ENCODE assay signal across 18 mouse cellular contexts in the genomic region with DNA sequence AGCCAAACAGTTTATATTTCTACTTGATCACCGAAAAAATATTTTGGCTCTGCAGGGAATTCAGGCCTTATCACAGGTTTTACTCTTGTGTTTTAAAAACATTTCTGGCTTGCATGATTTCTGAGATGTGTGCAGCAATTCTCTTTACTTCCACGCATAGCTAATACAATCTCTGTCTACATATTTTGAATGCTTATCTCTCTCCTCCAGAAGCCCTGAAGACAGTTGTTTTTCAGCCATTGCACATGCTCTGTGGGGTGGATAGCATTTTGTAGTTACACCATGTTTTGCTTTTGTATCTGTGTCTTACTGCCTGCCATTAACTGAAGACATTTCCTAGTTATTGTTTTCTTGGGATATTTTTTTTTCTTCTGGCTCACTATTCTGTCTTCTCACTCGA.
DNase-seq lines count a peak whose midpoint lies in the region; ATAC-seq and TF ChIP-seq lines count a peak whose summit lies in the region.
"Had no signal": no experiment of that assay in that cellular context is flagged by ENCODE, and none has a peak within 500 bp of the region (broad histone marks: within the 10 kb centered on the region; RNA-seq: fewer than 3 reads in every experiment).

No protein-coding gene starts in this region.

- no peaks in the 10 kb centered on the region for H3K27me3 ChIP-seq in liver, embryonic 12.5 days (replicated peaks)
- no peaks in the 10 kb centered on the region for H3K27me3 ChIP-seq in liver, embryonic 16.5 days (ENCODE audit: control insufficient read depth, insufficient read depth, low read depth, low read length)
- H3K27me3 ChIP-seq in heart, adult 2 months (ENCODE audit: control insufficient read depth, insufficient read depth, low read length) = no peaks in the 10 kb centered on the region
- H3K27me3 ChIP-seq: embryonic facial prominence, embryonic 12.5 days; forebrain, embryonic 15.5 days; heart, embryonic 15.5 days; hindbrain, embryonic 13.5 days had no signal

- H3K9ac ChIP-seq in liver, embryonic 12.5 days = no peak overlapping the region
- H3K9ac ChIP-seq in liver, embryonic 16.5 days (ENCODE audit: low read depth, low read length) = no peak overlapping the region
- H3K9ac ChIP-seq in heart, adult 2 months (ENCODE audit: low read depth, low read length) = no peak overlapping the region
- H3K9ac ChIP-seq: embryonic facial prominence, embryonic 12.5 days; forebrain, embryonic 15.5 days; heart, embryonic 15.5 days; hindbrain, embryonic 13.5 days had no signal

- WGBS in liver, embryonic 12.5 days (ENCODE audit: insufficient replicate concordance) = 26% methylated on average over 3 of the region's 3 CpGs
- WGBS in liver, embryonic 16.5 days (ENCODE audit: insufficient replicate concordance) = 19% methylated on average over 3 of the region's 3 CpGs
- 51% methylated on average over 3 of the region's 3 CpGs for WGBS in heart, adult 2 months

- peak; percentile 34 for DNase-seq in c-Kit-positive CD71-positive TER-119-negative erythroid progenitor cells, embryonic 14.5 days (ENCODE audit: low read depth)
- DNase-seq in right cerebral cortex, postnatal 4 days = no peak
- DNase-seq in ovary, postnatal 14 days (ENCODE audit: low spot score) = no peak
- DNase-seq in heart, adult 2 months = no peak
- DNase-seq: adrenal gland, adult 8-10 months; cerebellum, adult 8-10 months; cerebellum, postnatal 14 days; gastrocnemius, postnatal 36 days; heart, adult 11 months; heart, postnatal 14 days had no signal

- TF ChIP-seq EP300 in heart, adult 2 months (IDR thresholded peaks at IDR 0.05; ENCODE audit: insufficient read depth, low read depth, low read length) = no peak

- TF ChIP-seq CTCF in heart, adult 2 months (IDR thresholded peaks at IDR 0.05) = no peak

- H3K4me2 ChIP-seq in liver, embryonic 12.5 days = no peak overlapping the region
- H3K4me2 ChIP-seq in liver, embryonic 16.5 days (ENCODE audit: low read depth, low read length) = no peak overlapping the region
- H3K4me2 ChIP-seq: embryonic facial prominence, embryonic 12.5 days; forebrain, embryonic 15.5 days; heart, embryonic 11.5 days; heart, embryonic 15.5 days; hindbrain, embryonic 13.5 days had no signal

- H3K4me1 ChIP-seq in liver, embryonic 12.5 days = peaks cover 18% of the 10 kb centered on the region
- H3K4me1 ChIP-seq in liver, embryonic 16.5 days (ENCODE audit: control insufficient read depth, low read depth, low read length) = no peaks in the 10 kb centered on the region
- H3K4me1 ChIP-seq in heart, adult 2 months (ENCODE audit: control insufficient read depth, insufficient read depth, low read length) = no peaks in the 10 kb centered on the region
- H3K4me1 ChIP-seq: embryonic facial prominence, embryonic 12.5 days; forebrain, embryonic 15.5 days; heart, embryonic 15.5 days; hindbrain, embryonic 13.5 days had no signal

- no peaks in the 10 kb centered on the region for H3K36me3 ChIP-seq in liver, embryonic 12.5 days
- no peaks in the 10 kb centered on the region for H3K36me3 ChIP-seq in liver, embryonic 16.5 days (ENCODE audit: control insufficient read depth, insufficient read depth)
- no peaks in the 10 kb centered on the region for H3K36me3 ChIP-seq in heart, adult 2 months (ENCODE audit: control insufficient read depth, insufficient read depth, low read length)
- H3K36me3 ChIP-seq: embryonic facial prominence, embryonic 12.5 days; forebrain, embryonic 15.5 days; heart, embryonic 15.5 days; hindbrain, embryonic 13.5 days had no signal

- 0 out of 2 replicates have a peak overlapping the region, but pooled peaks have one; percentile 10 for H3K27ac ChIP-seq in liver, embryonic 12.5 days
- no peak overlapping the region for H3K27ac ChIP-seq in liver, embryonic 16.5 days (ENCODE audit: low read length)
- H3K27ac ChIP-seq in heart, adult 2 months = no peak overlapping the region
- H3K27ac ChIP-seq: embryonic facial prominence, embryonic 12.5 days; forebrain, embryonic 15.5 days; heart, embryonic 15.5 days; hindbrain, embryonic 13.5 days; hindbrain, postnatal 0 days had no signal

- ATAC-seq in liver, embryonic 12.5 days = peak; percentile 79
- peak; percentile 70 for ATAC-seq in liver, embryonic 16.5 days (ENCODE audit: low read depth)
- ATAC-seq: forebrain, embryonic 15.5 days; hindbrain, postnatal 0 days had no signal

- no peaks in the 10 kb centered on the region for H3K79me2 ChIP-seq in heart, adult 2 months (replicated peaks; ENCODE audit: control insufficient read depth, insufficient read depth, low read length)

- TF ChIP-seq POLR2A in heart, adult 2 months (IDR thresholded peaks at IDR 0.05; ENCODE audit: insufficient read depth, low read depth, low read length) = no peak

- intact Hi-C loops in heart, adult 2 months (cut with DNase I) = no loop called here

- no peaks in the 10 kb centered on the region for H3K9me3 ChIP-seq in liver, embryonic 12.5 days (replicated peaks)
- H3K9me3 ChIP-seq in liver, embryonic 16.5 days (replicated peaks; ENCODE audit: control insufficient read depth, low read length) = no peaks in the 10 kb centered on the region
- H3K9me3 ChIP-seq: embryonic facial prominence, embryonic 12.5 days; forebrain, embryonic 15.5 days; heart, embryonic 15.5 days; hindbrain, embryonic 13.5 days had no signal

- H3K4me3 ChIP-seq in liver, embryonic 12.5 days = no peak overlapping the region
- H3K4me3 ChIP-seq in liver, embryonic 16.5 days (ENCODE audit: low read depth, low read length) = no peak overlapping the region
- no peak overlapping the region for H3K4me3 ChIP-seq in heart, adult 2 months
- H3K4me3 ChIP-seq: embryonic facial prominence, embryonic 12.5 days; forebrain, embryonic 15.5 days; heart, embryonic 15.5 days; hindbrain, embryonic 13.5 days had no signal
